Mouse (Mus musculus) heart, embryonic 14.5 days (tissue): ENCODE results near the gene Brsk2. TPM values are rescaled to one million over a fixed set of nuclear protein-coding genes. Genes with fewer than 3 reads are reported as not detected.

Experiments used
- ATAC-seq: fragments of 200-750 bp; cut with Nextera tagmentation; 2 replicates; pipeline ENCODE4 v1.8.0; 2017; ENCODE audit warnings: low read depth, moderate TSS enrichment; ENCODE audit not compliant: insufficient number of reproducible peaks, insufficient read depth, low FRiP score
- H3K27ac ChIP-seq, 2 experiments: fragments of 200-500 bp in 1 of 2; fragments of 300-500 bp in 1 of 2; sonication (generic) in 1 of 2; replicated peaks in 1 of 2; 2 replicates each; pipeline ENCODE4 v1.5.1; 2012 to 2014; ENCODE audit warnings: low read depth in 2 of 2, low read length in 2 of 2, control low read depth in 1 of 2, mild to moderate bottlenecking in 1 of 2, mixed read lengths in 1 of 2; ENCODE audit not compliant: control insufficient read depth in 1 of 2, insufficient read depth in 1 of 2
- H3K27me3 ChIP-seq: fragments of 300-500 bp; sonication (generic); 2 replicates; pipeline ENCODE4 v1.6.1; 2014; ENCODE audit warnings: mild to moderate bottlenecking, low read length, control low read depth; ENCODE audit not compliant: control insufficient read depth, insufficient read depth
- H3K36me3 ChIP-seq: fragments of 300-500 bp; sonication (generic); 2 replicates; pipeline ENCODE4 v1.6.1; 2014; ENCODE audit warnings: mild to moderate bottlenecking, control low read depth, low read length, mixed read lengths; ENCODE audit not compliant: control insufficient read depth, insufficient read depth
- H3K4me1 ChIP-seq, 2 experiments: fragments of 200-500 bp in 1 of 2; fragments of 300-500 bp in 1 of 2; sonication (generic) in 1 of 2; 2 replicates each; pipeline ENCODE4 v1.6.1; 2012 to 2014; ENCODE audit warnings: low read length in 2 of 2, control low read depth in 1 of 2, mixed read lengths in 1 of 2; ENCODE audit not compliant: control insufficient read depth in 2 of 2, insufficient read depth in 2 of 2
- H3K4me2 ChIP-seq: fragments of 300-500 bp; sonication (generic); 2 replicates; pipeline ENCODE4 v1.6.1; 2014; ENCODE audit warnings: mild to moderate bottlenecking, low read length
- H3K4me3 ChIP-seq, 2 experiments: fragments of 200-500 bp in 1 of 2; fragments of 300-500 bp in 1 of 2; sonication (generic) in 1 of 2; 2 replicates each; pipeline ENCODE4 v1.5.1; 2012 to 2014; ENCODE audit warnings: low read length in 2 of 2, mild to moderate bottlenecking in 2 of 2, control low read depth in 1 of 2, low read depth in 1 of 2, moderate library complexity in 1 of 2; ENCODE audit not compliant: control insufficient read depth in 1 of 2, insufficient read depth in 1 of 2
- H3K9ac ChIP-seq: fragments of 300-500 bp; sonication (generic); 2 replicates; pipeline ENCODE4 v1.6.1; 2014; ENCODE audit warnings: mild to moderate bottlenecking, low read length
- H3K9me3 ChIP-seq: fragments of 300-500 bp; sonication (generic); 2 replicates; pipeline ENCODE4 v1.6.1; 2016; ENCODE audit warnings: low read length, control low read depth; ENCODE audit not compliant: control insufficient read depth
- WGBS: fragments of 180-500 bp; shearing (Covaris S2); extraction: QIAGEN DNeasy Blood & Tissue Kit; methylation state at CpG from one replicate; pipeline ENCODE4 v1.1.7; 2014; 5-methylcytosine and 5-hydroxymethylcytosine counted together
- polyA plus RNA-seq: library from polyadenylated mRNA; unstranded; fragments of >200 nt; fragmentation: Nextera tagmentation; extraction: Ambion mirVana; gene quantifications from 2 replicates; pipeline ENCODE4 v1.2.1, GENCODE M21; 2014

The Brsk2 gene
- polyA plus RNA-seq, 1 experiment from 2014 or later = 0.27 TPM

DNA sequence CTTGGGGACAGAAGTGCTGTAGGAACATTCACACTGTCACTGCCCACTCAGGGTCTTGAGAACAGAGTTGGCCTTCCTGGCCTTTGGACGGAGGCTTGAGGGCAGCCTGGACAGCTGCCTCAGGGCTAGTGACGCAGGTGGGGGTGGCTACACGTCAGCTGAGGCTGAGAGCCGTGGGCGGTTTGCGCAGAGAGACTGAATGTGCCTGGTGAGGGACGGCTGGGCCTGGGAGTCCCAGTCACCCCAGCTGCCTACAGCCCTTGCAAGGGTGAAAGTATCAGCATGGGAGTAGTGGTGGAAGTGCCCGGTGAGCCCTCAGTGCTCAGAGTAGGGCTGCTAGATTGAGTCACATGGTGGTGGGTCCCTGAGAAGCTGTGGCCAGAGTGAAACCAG is 6.6 kb downstream of the Brsk2 start:
- H3K4me3 ChIP-seq = no peak overlapping the region
- WGBS = 73% methylated on average over 8 of the region's 8 CpGs
- H3K4me1 ChIP-seq = no peaks in the 10 kb centered on the region
- no peak overlapping the region for H3K4me2 ChIP-seq
- H3K27me3 ChIP-seq = peaks cover 44% of the 10 kb centered on the region
- H3K9me3 ChIP-seq = 0 out of 2 replicates have a peak, but pooled peaks cover 3% of the 10 kb centered on the region
- H3K36me3 ChIP-seq = no peaks in the 10 kb centered on the region
- no peak overlapping the region for H3K9ac ChIP-seq
- no peak overlapping the region for H3K27ac ChIP-seq
- ATAC-seq = no peak

GRCm38 (mm10) chr7:141957524-141958051 is 8.0 kb downstream of the Brsk2 start:
- H3K27me3 ChIP-seq = peaks cover 30% of the 10 kb centered on the region
- no peak overlapping the region for H3K4me3 ChIP-seq

DNA sequence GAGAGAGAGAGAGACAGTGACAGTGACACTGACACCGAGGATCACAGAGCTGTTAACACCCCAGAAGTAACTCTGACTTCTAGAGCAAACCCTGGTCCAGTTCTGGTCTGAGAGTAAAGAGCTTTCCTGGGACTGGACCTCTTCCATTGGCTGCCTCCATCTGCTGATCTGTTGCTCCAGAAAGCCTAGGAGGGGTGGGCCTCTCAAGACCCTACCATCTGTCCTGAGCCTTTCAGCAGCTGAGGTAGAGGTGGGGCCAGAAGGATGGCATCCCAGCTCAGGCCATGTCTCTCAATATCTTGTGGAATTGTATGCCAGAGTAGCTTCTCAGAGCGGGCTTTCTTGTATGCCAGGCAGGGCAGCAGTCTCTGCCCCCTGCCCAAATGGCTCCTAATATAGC is 8.7 kb downstream of the Brsk2 start:
- peaks cover 24% of the 10 kb centered on the region for H3K27me3 ChIP-seq
- no peaks in the 10 kb centered on the region for H3K4me1 ChIP-seq
- H3K9ac ChIP-seq = no peak overlapping the region
- no peak overlapping the region for H3K4me2 ChIP-seq
- no peaks in the 10 kb centered on the region for H3K36me3 ChIP-seq
- no peak for ATAC-seq
- WGBS = 79% methylated on average over 2 of the region's 2 CpGs
- no peak overlapping the region for H3K4me3 ChIP-seq
- H3K9me3 ChIP-seq = no peaks in the 10 kb centered on the region
- no peak overlapping the region for H3K27ac ChIP-seq

More at GRCm38 (mm10) chr7:141957524-141958051, 8.0 kb downstream of the Brsk2 start:
- no peak for ATAC-seq
- H3K9ac ChIP-seq = no peak overlapping the region
- H3K4me2 ChIP-seq = no peak overlapping the region
- no peak overlapping the region for H3K27ac ChIP-seq
- no peaks in the 10 kb centered on the region for H3K36me3 ChIP-seq
- 83% methylated on average over 4 of the region's 4 CpGs for WGBS
- no peaks in the 10 kb centered on the region for H3K4me1 ChIP-seq
- no peaks in the 10 kb centered on the region for H3K9me3 ChIP-seq

DNA sequence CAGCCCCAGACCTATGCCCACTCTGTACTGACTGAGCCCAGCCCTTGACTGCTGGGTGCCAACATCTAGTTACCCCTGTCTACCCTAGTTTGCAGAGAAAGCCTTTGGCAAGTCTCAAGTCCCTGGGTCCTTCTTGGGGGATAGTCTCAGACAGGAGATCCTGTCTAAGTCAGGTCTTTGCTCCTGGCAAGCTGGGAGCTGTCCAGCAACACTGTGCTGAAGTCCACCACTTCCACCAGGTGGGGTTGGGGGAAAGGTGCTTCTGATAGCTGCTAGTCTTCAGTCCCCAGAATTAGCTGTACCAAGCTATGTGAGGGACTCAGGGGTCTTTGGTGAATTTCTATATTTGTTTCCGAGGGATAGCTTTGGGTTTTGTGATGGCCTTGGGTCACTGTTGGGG is 9.6 kb downstream of the Brsk2 start:
- Histone ChIP-seq H3K9me3 (no peaks in the 10 kb centered on the region), H3K27ac (no peak overlapping the region), H3K4me2 (no peak overlapping the region), H3K4me1 (no peaks in the 10 kb centered on the region), H3K36me3 (no peaks in the 10 kb centered on the region), H3K9ac (no peak overlapping the region), H3K4me3 (no peak overlapping the region), H3K27me3 (peaks cover 14% of the 10 kb centered on the region)
- WGBS = 71% methylated on average over 1 of the region's 1 CpGs
- ATAC-seq = no peak

- Histone ChIP-seq H3K4me2 (no peak overlapping the region), H3K4me1 (no peaks in the 10 kb centered on the region), H3K27ac (no peak overlapping the region), H3K9ac (no peak overlapping the region), H3K9me3 (no peaks in the 10 kb centered on the region), H3K27me3 (peaks cover 1% of the 10 kb centered on the region; the same call in 1 of the 2 replicates), H3K36me3 (no peaks in the 10 kb centered on the region), H3K4me3 (no peak overlapping the region)
- 58% methylated on average over 2 of the region's 2 CpGs for WGBS
- no peak for ATAC-seq
Observed at GRCm38 (mm10) chr7:141960926-141961325, 11.4 kb downstream of the Brsk2 start.

- no peak overlapping the region for H3K9ac ChIP-seq
- H3K27me3 ChIP-seq = no peaks in the 10 kb centered on the region
- H3K4me1 ChIP-seq = no peaks in the 10 kb centered on the region
- H3K27ac ChIP-seq = no peak overlapping the region
- no peak for ATAC-seq
- H3K9me3 ChIP-seq = no peaks in the 10 kb centered on the region
- no peaks in the 10 kb centered on the region for H3K36me3 ChIP-seq
- H3K4me3 ChIP-seq = no peak overlapping the region
- H3K4me2 ChIP-seq = no peak overlapping the region
- WGBS = 63% methylated on average over 3 of the region's 3 CpGs
Observed at GRCm38 (mm10) chr7:141961491-141961890, 11.9 kb downstream of the Brsk2 start.

DNA sequence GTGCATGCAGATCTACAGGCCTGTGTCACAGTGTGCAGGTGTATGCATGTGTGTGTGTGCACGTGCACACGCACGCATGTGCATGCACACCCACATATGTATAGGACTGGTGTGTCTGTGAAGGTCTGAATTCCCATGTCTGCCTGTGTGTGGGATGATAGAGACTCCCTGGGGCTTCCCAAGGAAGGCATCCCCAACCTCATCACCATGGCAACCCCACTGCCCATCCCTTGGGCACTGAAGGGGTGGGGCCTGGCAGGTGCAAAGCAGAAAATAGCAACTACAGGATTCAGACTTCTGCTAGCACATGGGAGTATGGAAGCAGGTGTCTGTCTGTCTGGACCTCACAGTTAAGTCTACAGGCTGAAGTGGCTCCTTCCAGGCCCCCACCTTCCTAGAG is 13.0 kb downstream of the Brsk2 start:
- Histone ChIP-seq H3K4me1 (no peaks in the 10 kb centered on the region), H3K4me3 (no peak overlapping the region), H3K9ac (no peak overlapping the region), H3K4me2 (no peak overlapping the region), H3K27me3 (no peaks in the 10 kb centered on the region), H3K27ac (no peak overlapping the region), H3K9me3 (no peaks in the 10 kb centered on the region), H3K36me3 (no peaks in the 10 kb centered on the region)
- ATAC-seq = no peak
- WGBS = 92% methylated on average over 3 of the region's 3 CpGs

DNA sequence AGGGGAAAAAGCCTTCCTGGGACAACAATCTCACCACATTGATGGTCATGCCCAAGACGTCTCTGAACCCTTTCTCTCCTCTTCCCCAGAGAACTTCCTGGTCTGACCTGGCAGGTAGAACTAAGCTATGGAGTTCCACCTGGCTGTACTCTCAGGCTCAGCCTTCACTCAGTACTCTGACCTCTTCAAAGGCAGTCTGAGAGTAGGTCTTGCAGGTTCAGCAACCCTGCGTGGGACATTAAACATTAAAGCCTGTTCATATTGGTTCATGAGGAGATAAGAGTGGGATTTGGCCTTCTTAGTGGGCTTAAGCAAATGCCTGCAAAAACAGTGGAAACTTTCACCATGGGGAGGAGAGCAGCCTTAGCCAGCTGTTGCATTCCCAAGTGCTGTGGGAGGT is 16.7 kb downstream of the Brsk2 start:
- no peaks in the 10 kb centered on the region for H3K9me3 ChIP-seq
- ATAC-seq = no peak
- H3K27ac ChIP-seq = no peak overlapping the region
- no peaks in the 10 kb centered on the region for H3K4me1 ChIP-seq
- H3K9ac ChIP-seq = no peak overlapping the region
- H3K27me3 ChIP-seq = peaks cover 4% of the 10 kb centered on the region; the same call in 1 of the 2 replicates
- 67% methylated on average over 2 of the region's 2 CpGs for WGBS
- no peak overlapping the region for H3K4me3 ChIP-seq
- no peaks in the 10 kb centered on the region for H3K36me3 ChIP-seq
- no peak overlapping the region for H3K4me2 ChIP-seq
